Mouse (Mus musculus) embryonic fibroblast, embryonic 13.5 days (primary cell): ENCODE measurements around the gene Peg10.

Experiments used
- CTCF ChIP-seq: IDR thresholded peaks from 2 replicates; pipeline ENCODE4 v1.5.1; 2011; ENCODE audit warnings: mild to moderate bottlenecking, control low read depth, low read length, moderate library complexity, borderline replicate concordance; ENCODE audit not compliant: insufficient read depth
- POLR2A ChIP-seq: IDR thresholded peaks from 2 replicates; pipeline ENCODE4 v1.6.1; 2011; ENCODE audit warnings: low read depth, mild to moderate bottlenecking, control low read depth, low read length, moderate library complexity

DNA sequence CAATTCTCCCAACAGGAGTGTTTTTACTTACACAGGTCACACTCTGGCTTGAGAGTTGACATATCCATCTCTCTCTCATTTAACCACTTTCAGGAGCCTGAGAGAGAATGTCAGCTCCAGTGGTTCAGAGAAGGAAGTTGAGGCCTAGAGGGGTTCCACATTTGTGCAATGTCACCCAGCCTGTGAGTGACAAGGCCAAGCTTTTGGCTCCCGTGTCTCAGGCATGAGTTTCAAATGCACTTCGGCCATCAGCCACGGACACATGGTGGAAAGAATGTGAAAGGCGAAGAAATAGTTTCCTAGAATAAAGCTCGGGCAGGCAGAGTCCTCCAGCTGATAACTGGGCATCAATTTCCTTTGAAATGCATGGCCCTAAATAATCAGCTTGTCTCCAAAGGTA lies 40.7 kb upstream of the Peg10 start:
- TF ChIP-seq CTCF (no peak), POLR2A (no peak)
